Mouse (Mus musculus) ovary, postnatal 14 days (tissue): ENCODE measurements around the gene Gfra1.

Experiments used
- DNase-seq: peaks from one replicate; pipeline ENCODE4 v3.0.0; 2022; ENCODE audit warnings: low spot score

The Gfra1 gene

GRCm38 (mm10) chr19:58328014-58328413, 127.7 kb downstream of the Gfra1 start:
- DNase-seq = no peak

- DNase-seq = no peak
These were observed 139.2 kb downstream of the Gfra1 start for GRCm38 (mm10) chr19:58316474-58316873.

- DNase-seq = no peak
These were observed 140.0 kb downstream of the Gfra1 start for GRCm38 (mm10) chr19:58315681-58316080.

GRCm38 (mm10) chr19:58314631-58315030, 141.1 kb downstream of the Gfra1 start:
- no peak for DNase-seq

- DNase-seq = no peak
These were observed 141.9 kb downstream of the Gfra1 start for GRCm38 (mm10) chr19:58313785-58314184.

GRCm38 (mm10) chr19:58312492-58312891, 143.2 kb downstream of the Gfra1 start:
- no peak for DNase-seq

GRCm38 (mm10) chr19:58310334-58311315, 145.1 kb downstream of the Gfra1 start:
- DNase-seq = no peak

- no peak for DNase-seq
These were observed 146.0 kb downstream of the Gfra1 start for GRCm38 (mm10) chr19:58309620-58310275.

- no peak for DNase-seq
These were observed 154.6 kb downstream of the Gfra1 start for GRCm38 (mm10) chr19:58301105-58301504.

- DNase-seq = no peak
These were observed 157.8 kb downstream of the Gfra1 start for GRCm38 (mm10) chr19:58297926-58298325.

- DNase-seq = no peak
These were observed 158.9 kb downstream of the Gfra1 start for GRCm38 (mm10) chr19:58296842-58297190.

GRCm38 (mm10) chr19:58295986-58296841, 159.5 kb downstream of the Gfra1 start:
- peak; percentile 17 for DNase-seq

- DNase-seq = no peak
These were observed 167.6 kb downstream of the Gfra1 start for GRCm38 (mm10) chr19:58288145-58288544.

GRCm38 (mm10) chr19:58275281-58275680, 180.4 kb downstream of the Gfra1 start:
- no peak for DNase-seq

GRCm38 (mm10) chr19:58271815-58272214, 183.9 kb downstream of the Gfra1 start:
- DNase-seq = no peak

- no peak for DNase-seq
These were observed 184.9 kb downstream of the Gfra1 start for GRCm38 (mm10) chr19:58270778-58271177.

- no peak for DNase-seq
These were observed 187.2 kb downstream of the Gfra1 start for GRCm38 (mm10) chr19:58268476-58268875.

- DNase-seq = no peak
These were observed 189.1 kb downstream of the Gfra1 start for GRCm38 (mm10) chr19:58266600-58266999.

GRCm38 (mm10) chr19:58260934-58261333, 194.8 kb downstream of the Gfra1 start:
- no peak for DNase-seq

- no peak for DNase-seq
These were observed 196.5 kb downstream of the Gfra1 start for GRCm38 (mm10) chr19:58259250-58259649.

- no peak for DNase-seq
These were observed 199.2 kb downstream of the Gfra1 start for GRCm38 (mm10) chr19:58256485-58256884.

GRCm38 (mm10) chr19:58255394-58255793, 200.3 kb downstream of the Gfra1 start:
- DNase-seq = no peak
